Mouse (Mus musculus) CH12.LX (cell line): ENCODE measurements around the gene Aftph.
"Not testable (repeated sequence)": the region's sequence is repeated elsewhere in the genome, so short reads cannot be mapped to it uniquely, and the experiment has no call there.

ENCODE experiments used
- BHLHE40 ChIP-seq: IDR thresholded peaks from 2 replicates; pipeline ENCODE4 v1.6.1; 2011; ENCODE audit warnings: mild to moderate bottlenecking, low read depth, low read length, improper control_type of control experiment
- CHD2 ChIP-seq: IDR thresholded peaks from 2 replicates; pipeline ENCODE4 v1.6.1; 2011; ENCODE audit warnings: low read length, improper control_type of control experiment
- CTCF ChIP-seq, 2 experiments: IDR thresholded peaks in 1 of 2; conservative IDR thresholded peaks in 1 of 2; 2 replicates each; pipeline ENCODE4 v1.5.1; 2011 to 2012; ENCODE audit warnings: low read depth in 2 of 2, low read length in 2 of 2, improper control_type of control experiment in 1 of 2, inconsistent platforms in 1 of 2, mild to moderate bottlenecking in 1 of 2, moderate library complexity in 1 of 2
- EP300 ChIP-seq: IDR thresholded peaks from 2 replicates; pipeline ENCODE4 v1.6.1; 2011; ENCODE audit warnings: low read length, improper control_type of control experiment
- HCFC1 ChIP-seq: IDR thresholded peaks from 2 replicates; pipeline ENCODE4 v1.6.1; 2012; ENCODE audit warnings: low read depth, mild to moderate bottlenecking, inconsistent platforms, low read length, improper control_type of control experiment
- MAFK ChIP-seq: IDR thresholded peaks from 2 replicates; pipeline ENCODE4 v1.6.1; 2011; ENCODE audit warnings: low read length, improper control_type of control experiment; ENCODE audit not compliant: insufficient replicate concordance
- NRF1 ChIP-seq: IDR thresholded peaks from 2 replicates; pipeline ENCODE4 v1.6.1; 2014; ENCODE audit warnings: low read depth, mild to moderate bottlenecking, inconsistent platforms, low read length, improper control_type of control experiment, moderate library complexity
- POLR2A ChIP-seq: IDR thresholded peaks from 2 replicates; pipeline ENCODE4 v1.6.1; 2011; ENCODE audit warnings: low read depth, mild to moderate bottlenecking, improper control_type of control experiment, low read length
- SIN3A ChIP-seq: IDR thresholded peaks from 2 replicates; pipeline ENCODE4 v1.6.1; 2012; ENCODE audit warnings: low read length, improper control_type of control experiment, inconsistent platforms
- UBTF ChIP-seq: IDR thresholded peaks from 2 replicates; pipeline ENCODE4 v1.6.1; 2012; ENCODE audit warnings: low read depth, mild to moderate bottlenecking, inconsistent platforms, low read length, improper control_type of control experiment, moderate library complexity
- USF1 ChIP-seq: IDR thresholded peaks from 2 replicates; pipeline ENCODE4 v1.6.1; 2014; ENCODE audit warnings: low read depth, mild to moderate bottlenecking, inconsistent platforms, low read length, improper control_type of control experiment
- USF2 ChIP-seq: conservative IDR thresholded peaks from 2 replicates; pipeline ENCODE4 v1.6.1; 2011; ENCODE audit warnings: low read depth, low read length, improper control_type of control experiment

DNA sequence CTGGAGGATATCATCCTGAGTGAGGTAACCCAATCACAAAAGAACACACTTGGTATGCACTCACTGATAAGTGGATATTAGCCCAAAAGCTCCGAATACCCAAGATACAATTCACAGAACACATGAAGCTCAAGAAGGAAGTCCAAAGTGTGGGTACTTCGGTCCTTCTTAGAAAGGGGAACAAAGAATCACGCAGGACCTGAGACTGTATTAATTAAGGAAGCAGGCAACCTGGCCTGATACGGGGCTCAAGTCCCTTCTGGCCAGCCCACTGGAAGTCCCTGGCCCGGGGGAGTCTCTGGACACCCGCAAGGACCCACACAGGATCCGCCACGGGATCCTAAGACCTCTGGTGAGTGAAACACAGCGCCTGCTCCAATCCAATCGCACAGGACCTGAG is 20.6 kb upstream of the Aftph start:
- TF ChIP-seq CTCF (conservative IDR thresholded peaks at IDR 0.05 in 1 of 2, IDR thresholded peaks at IDR 0.05 in 1 of 2; ENCODE audit: low read depth in 2 of 2, low read length in 2 of 2); USF2; MAFK; CHD2; BHLHE40; POLR2A; UBTF; EP300; NRF1; HCFC1; USF1; SIN3A: not testable (repeated sequence)
